Mouse (Mus musculus) liver, adult 2 months (tissue): Measurements from ENCODE around the gene Wwox. TPM values are rescaled to one million over a fixed set of nuclear protein-coding genes. Genes with fewer than 3 reads are reported as not detected.

Source experiments
- DNase-seq: peaks from one replicate; pipeline ENCODE4 v3.0.0-alpha.2; 2011; ENCODE audit warnings: low read depth, low spot score; ENCODE audit errors: extremely low read depth
- H3K27ac ChIP-seq: fragments of 200-500 bp; replicated peaks from 2 replicates; pipeline ENCODE4 v1.5.1; 2012; ENCODE audit warnings: low read depth, mild to moderate bottlenecking, control low read depth, inconsistent platforms, low read length; ENCODE audit not compliant: insufficient read depth
- H3K27me3 ChIP-seq: fragments of 200-500 bp; 2 replicates; pipeline ENCODE4 v1.6.1; 2012; ENCODE audit warnings: mild to moderate bottlenecking, moderate library complexity, low read length, inconsistent platforms; ENCODE audit not compliant: control insufficient read depth, insufficient read depth
- H3K36me3 ChIP-seq: fragments of 200-500 bp; 2 replicates; pipeline ENCODE4 v1.6.1; 2012; ENCODE audit warnings: low read length, inconsistent platforms; ENCODE audit not compliant: control insufficient read depth, insufficient read depth
- H3K4me1 ChIP-seq: fragments of 200-500 bp; 2 replicates; pipeline ENCODE4 v1.6.1; 2011; ENCODE audit warnings: low read length; ENCODE audit not compliant: control insufficient read depth, insufficient read depth
- H3K4me3 ChIP-seq: fragments of 200-500 bp; 2 replicates; pipeline ENCODE4 v1.5.1; 2011; ENCODE audit warnings: low read depth, mild to moderate bottlenecking, control low read depth, low read length, moderate library complexity; ENCODE audit not compliant: insufficient read depth
- H3K79me2 ChIP-seq: fragments of 200-500 bp; 2 replicates; pipeline ENCODE4 v1.6.1; 2012; ENCODE audit warnings: inconsistent platforms, mild to moderate bottlenecking, low read length, moderate library complexity; ENCODE audit not compliant: control insufficient read depth, insufficient read depth
- H3K9ac ChIP-seq: fragments of 200-500 bp; 2 replicates; pipeline ENCODE4 v1.6.1; 2012; ENCODE audit warnings: low read depth, mild to moderate bottlenecking, control low read depth, inconsistent platforms, low read length
- CTCF ChIP-seq: fragments of 200-500 bp; IDR thresholded peaks from 2 replicates; pipeline ENCODE4 v1.5.1; 2011; ENCODE audit warnings: low read depth, low read length, control low read depth
- POLR2A ChIP-seq: fragments of 200-500 bp; IDR thresholded peaks from 2 replicates; pipeline ENCODE4 v1.6.1; 2011; ENCODE audit warnings: low read length, control low read depth; ENCODE audit not compliant: insufficient read depth; ENCODE audit errors: extremely low read depth
- WGBS: fragments of 180-500 bp; shearing (Covaris S2); methylation state at CpG from one replicate; pipeline ENCODE4 v1.1.7; 2018; 5-methylcytosine and 5-hydroxymethylcytosine counted together
- polyA plus RNA-seq: library from polyadenylated mRNA; depleted of rRNA; stranded (reverse); fragments of >200 nt; gene quantifications from 2 replicates; pipeline ENCODE4 v1.2.3, GENCODE M21; 2012
- total RNA-seq: library from RNA; depleted of rRNA; stranded (reverse); fragments of >200 nt; gene quantifications from 2 replicates; pipeline ENCODE4 v1.2.3, GENCODE M21; 2014

Wwox gene
- total and polyA plus RNA-seq, 2 experiments: 7.2 to 10.0 TPM

GRCm38 (mm10) chr8:115348704-115349103 is 909.2 kb downstream of the Wwox start:
- 86% methylated on average over 6 of the region's 6 CpGs for WGBS
- no peak overlapping the region for H3K9ac ChIP-seq
- no peaks in the 10 kb centered on the region for H3K27me3 ChIP-seq
- no peak overlapping the region for H3K4me3 ChIP-seq
- no peak overlapping the region for H3K27ac ChIP-seq
- H3K4me1 ChIP-seq: no peaks in the 10 kb centered on the region
- DNase-seq: no peak
- TF ChIP-seq CTCF (no peak), POLR2A (no peak)
- no peaks in the 10 kb centered on the region for H3K36me3 ChIP-seq
- H3K79me2 ChIP-seq: no peaks in the 10 kb centered on the region

GRCm38 (mm10) chr8:115350707-115351106 is 911.3 kb downstream of the Wwox start:
- no peak for TF ChIP-seq POLR2A
- TF ChIP-seq CTCF: no peak
- Histone ChIP-seq H3K27ac (no peak overlapping the region), H3K4me1 (no peaks in the 10 kb centered on the region), H3K9ac (no peak overlapping the region), H3K27me3 (no peaks in the 10 kb centered on the region), H3K79me2 (no peaks in the 10 kb centered on the region), H3K36me3 (no peaks in the 10 kb centered on the region), H3K4me3 (no peak overlapping the region)
- 92% methylated on average over 6 of the region's 6 CpGs for WGBS
- DNase-seq: no peak

- TF ChIP-seq CTCF: no peak
- TF ChIP-seq POLR2A: no peak
These were observed 918.3 kb downstream of the Wwox start for GRCm38 (mm10) chr8:115357663-115358335.

GRCm38 (mm10) chr8:115358481-115358880 is 919.0 kb downstream of the Wwox start:
- no peaks in the 10 kb centered on the region for H3K79me2 ChIP-seq
- no peak overlapping the region for H3K27ac ChIP-seq
- H3K4me1 ChIP-seq: no peaks in the 10 kb centered on the region
- TF ChIP-seq POLR2A (no peak), CTCF (no peak)
- H3K36me3 ChIP-seq: no peaks in the 10 kb centered on the region
- H3K27me3 ChIP-seq: no peaks in the 10 kb centered on the region
- H3K4me3 ChIP-seq: no peak overlapping the region
- no peak overlapping the region for H3K9ac ChIP-seq
- 96% methylated on average over 11 of the region's 11 CpGs for WGBS
- no peak for DNase-seq

More at GRCm38 (mm10) chr8:115357663-115358335, 918.3 kb downstream of the Wwox start:
- Histone ChIP-seq H3K27me3 (no peaks in the 10 kb centered on the region), H3K27ac (no peak overlapping the region), H3K4me3 (no peak overlapping the region), H3K79me2 (no peaks in the 10 kb centered on the region), H3K9ac (no peak overlapping the region), H3K36me3 (no peaks in the 10 kb centered on the region), H3K4me1 (no peaks in the 10 kb centered on the region)
- 76% methylated on average over 16 of the region's 16 CpGs for WGBS
- no peak for DNase-seq

GRCm38 (mm10) chr8:115359701-115360100 is 920.2 kb downstream of the Wwox start:
- Histone ChIP-seq H3K4me1 (no peaks in the 10 kb centered on the region), H3K36me3 (no peaks in the 10 kb centered on the region), H3K27me3 (no peaks in the 10 kb centered on the region), H3K27ac (no peak overlapping the region), H3K9ac (no peak overlapping the region), H3K4me3 (no peak overlapping the region), H3K79me2 (no peaks in the 10 kb centered on the region)
- no peak for DNase-seq
- WGBS: 74% methylated on average over 12 of the region's 12 CpGs
- TF ChIP-seq POLR2A (no peak), CTCF (no peak)

GRCm38 (mm10) chr8:115362518-115362917 is 923.1 kb downstream of the Wwox start:
- Histone ChIP-seq H3K4me1 (no peaks in the 10 kb centered on the region), H3K9ac (no peak overlapping the region), H3K27me3 (no peaks in the 10 kb centered on the region), H3K36me3 (no peaks in the 10 kb centered on the region), H3K79me2 (no peaks in the 10 kb centered on the region), H3K4me3 (no peak overlapping the region), H3K27ac (no peak overlapping the region)
- TF ChIP-seq CTCF: no peak
- no peak for TF ChIP-seq POLR2A
- WGBS: 84% methylated on average over 7 of the region's 7 CpGs
- DNase-seq: no peak
